Mouse (Mus musculus): ENCODE measurements around the gene B3galt1. TPM values are rescaled to one million over a fixed set of nuclear protein-coding genes. Genes with fewer than 3 reads are reported as not detected.

The B3galt1 gene
- total and polyA plus RNA-seq, 3 experiments, result not detected

DNA sequence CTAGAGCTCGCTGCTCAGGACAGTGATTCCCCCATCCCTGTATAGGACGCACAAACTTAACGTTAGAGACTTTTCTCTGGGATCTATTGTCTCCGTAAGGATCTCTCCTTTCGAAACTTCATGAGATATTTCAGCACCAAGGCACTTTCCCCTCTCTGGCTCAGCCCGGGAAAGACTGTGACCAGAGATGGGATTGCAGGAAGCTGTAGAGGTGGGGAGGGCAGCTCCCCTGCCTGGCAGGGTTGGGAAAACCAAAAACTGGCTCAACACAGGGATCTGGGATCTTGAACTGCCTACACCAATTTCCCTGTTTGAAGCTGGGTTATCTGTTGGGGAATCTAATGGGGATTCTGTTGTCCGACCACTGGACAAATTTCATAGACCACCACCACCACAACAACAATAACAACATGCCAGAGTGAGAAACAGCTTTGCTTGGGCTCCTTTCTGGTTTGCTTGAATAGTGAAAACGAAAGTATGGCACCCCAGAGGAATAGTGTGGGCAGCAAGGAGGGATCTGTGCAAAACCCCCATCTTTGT is 1.5 kb downstream of the B3galt1 start:
- Histone ChIP-seq H3K9ac (ENCODE audit: control insufficient read depth, low read depth, low read length, poor library complexity, severe bottlenecking) (no peak overlapping the region), H3K27me3 (ENCODE audit: control insufficient read depth in 1 of 2, insufficient read depth in 2 of 2, low read length in 2 of 2) (no peaks in the 10 kb centered on the region), H3K9me3 (replicated peaks; ENCODE audit: insufficient read depth, low read length) (no peaks in the 10 kb centered on the region), H3K36me3 (ENCODE audit: control insufficient read depth in 1 of 2, insufficient read depth in 2 of 2, low read length in 2 of 2) (no peaks in the 10 kb centered on the region), H3K4me3 (ENCODE audit: control insufficient read depth in 1 of 2, insufficient read depth in 1 of 2, low read depth in 2 of 2, low read length in 2 of 2) (no peak overlapping the region), H3K4me1 (ENCODE audit: control insufficient read depth in 1 of 2, insufficient read depth in 2 of 2, low read length in 2 of 2) (no peaks in the 10 kb centered on the region), H3K79me2 (ENCODE audit: control insufficient read depth, insufficient read depth, low read length, poor library complexity) (no peaks in the 10 kb centered on the region), H3K27ac (ENCODE audit: control insufficient read depth, low read depth, low read length) (no peak overlapping the region)
- DNase-seq (ENCODE audit: low read depth, low spot score), result no peak
- TF ChIP-seq MXI1 (IDR thresholded peaks at IDR 0.05; ENCODE audit: low read depth, low read length) (no peak), ZKSCAN1 (IDR thresholded peaks at IDR 0.05; ENCODE audit: low read depth, low read length) (no peak), MYC (IDR thresholded peaks at IDR 0.05; ENCODE audit: low read depth, low read length) (no peak), TAL1 (IDR thresholded peaks at IDR 0.05; ENCODE audit: low read length) (no peak), TBP (IDR thresholded peaks at IDR 0.05; ENCODE audit: low read depth, low read length) (no peak), SMC3 (IDR thresholded peaks at IDR 0.05; ENCODE audit: low read depth, low read length) (no peak), CHD1 (IDR thresholded peaks at IDR 0.05; ENCODE audit: low read depth, low read length) (no peak)

DNA sequence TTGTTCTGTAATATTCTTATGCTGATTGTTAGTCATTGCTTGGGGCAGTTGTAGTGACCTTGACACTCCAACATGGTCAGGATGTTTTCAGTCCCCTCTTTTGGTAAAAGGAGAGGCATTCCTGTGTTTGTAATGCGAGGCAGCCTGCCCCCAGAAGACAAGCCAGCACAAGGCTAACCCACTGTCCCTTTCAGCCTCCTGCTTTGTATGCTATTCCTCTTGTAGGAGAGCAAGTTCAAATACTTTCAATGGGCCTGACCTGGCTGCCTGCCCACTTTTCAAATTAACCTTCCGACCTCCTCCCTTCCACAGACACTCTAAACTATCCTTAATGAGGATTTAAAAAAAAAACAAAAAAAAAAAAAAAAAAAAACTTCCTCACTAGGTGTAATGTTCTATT is 11.0 kb downstream of the B3galt1 start:
- Histone ChIP-seq H3K79me2 (ENCODE audit: control insufficient read depth, insufficient read depth, low read length, poor library complexity) (no peaks in the 10 kb centered on the region), H3K27ac (ENCODE audit: control insufficient read depth, low read depth, low read length) (no peak overlapping the region), H3K9ac (ENCODE audit: control insufficient read depth, low read depth, low read length, poor library complexity, severe bottlenecking) (no peak overlapping the region), H3K9me3 (replicated peaks; ENCODE audit: insufficient read depth, low read length) (no peaks in the 10 kb centered on the region), H3K27me3 (ENCODE audit: control insufficient read depth in 1 of 2, insufficient read depth in 2 of 2, low read length in 2 of 2) (no peaks in the 10 kb centered on the region), H3K4me3 (ENCODE audit: control insufficient read depth in 1 of 2, insufficient read depth in 1 of 2, low read depth in 2 of 2, low read length in 2 of 2) (no peak overlapping the region), H3K36me3 (ENCODE audit: control insufficient read depth in 1 of 2, insufficient read depth in 2 of 2, low read length in 2 of 2) (no peaks in the 10 kb centered on the region), H3K4me1 (ENCODE audit: control insufficient read depth in 1 of 2, insufficient read depth in 2 of 2, low read length in 2 of 2) (no peaks in the 10 kb centered on the region)
- no peak for DNase-seq (ENCODE audit: low read depth, low spot score)
- TF ChIP-seq POLR2AphosphoS2 (IDR thresholded peaks at IDR 0.05; ENCODE audit: low read length) (no peak), KAT2A (conservative IDR thresholded peaks at IDR 0.05; ENCODE audit: low read depth, low read length) (no peak), GATA1 (IDR thresholded peaks at IDR 0.05; ENCODE audit: low read depth, low read length) (no peak), HCFC1 (IDR thresholded peaks at IDR 0.05; ENCODE audit: low read depth, low read length) (no peak), POLR2A (IDR thresholded peaks at IDR 0.05; ENCODE audit: control insufficient read depth in 1 of 2, insufficient read depth in 1 of 2, low read depth in 1 of 2, low read length in 2 of 2, poor library complexity in 1 of 2) (no peak), SMC3 (IDR thresholded peaks at IDR 0.05; ENCODE audit: low read depth, low read length) (no peak), TAL1 (IDR thresholded peaks at IDR 0.05; ENCODE audit: low read length) (no peak), ELF1 (IDR thresholded peaks at IDR 0.05; ENCODE audit: low read depth, low read length) (no peak), BHLHE40 (IDR thresholded peaks at IDR 0.05; ENCODE audit: borderline replicate concordance, low read depth, low read length) (no peak), CHD1 (IDR thresholded peaks at IDR 0.05; ENCODE audit: low read depth, low read length) (no peak)

GRCm38 (mm10) chr2:67583091-67583490 is 17.4 kb downstream of the B3galt1 start:
- Histone ChIP-seq H3K36me3 (ENCODE audit: control insufficient read depth in 1 of 2, insufficient read depth in 2 of 2, low read length in 2 of 2) (no peaks in the 10 kb centered on the region), H3K9ac (ENCODE audit: control insufficient read depth, low read depth, low read length, poor library complexity, severe bottlenecking) (no peak overlapping the region), H3K4me3 (ENCODE audit: control insufficient read depth in 1 of 2, insufficient read depth in 1 of 2, low read depth in 2 of 2, low read length in 2 of 2) (no peak overlapping the region), H3K27ac (ENCODE audit: control insufficient read depth, low read depth, low read length) (no peak overlapping the region), H3K9me3 (replicated peaks; ENCODE audit: insufficient read depth, low read length) (no peaks in the 10 kb centered on the region), H3K27me3 (ENCODE audit: control insufficient read depth in 1 of 2, insufficient read depth in 2 of 2, low read length in 2 of 2) (no peaks in the 10 kb centered on the region), H3K4me1 (ENCODE audit: control insufficient read depth in 1 of 2, insufficient read depth in 2 of 2, low read length in 2 of 2) (no peaks in the 10 kb centered on the region), H3K79me2 (ENCODE audit: control insufficient read depth, insufficient read depth, low read length, poor library complexity) (no peaks in the 10 kb centered on the region)
- no peak for TF ChIP-seq MYC (IDR thresholded peaks at IDR 0.05; ENCODE audit: low read depth, low read length)
- TF ChIP-seq MAZ (IDR thresholded peaks at IDR 0.05; ENCODE audit: low read depth, low read length), result no peak
- TF ChIP-seq ZMIZ1 (IDR thresholded peaks at IDR 0.05; ENCODE audit: low read depth, low read length), result no peak
- TF ChIP-seq MEF2A (IDR thresholded peaks at IDR 0.05; ENCODE audit: extremely low read depth, insufficient replicate concordance, low read depth, low read length, poor library complexity, severe bottlenecking), result no peak
- no peak for TF ChIP-seq GATA1 (IDR thresholded peaks at IDR 0.05; ENCODE audit: low read depth, low read length)
- no peak for TF ChIP-seq SIN3A (IDR thresholded peaks at IDR 0.05; ENCODE audit: low read length)
- TF ChIP-seq USF2 (IDR thresholded peaks at IDR 0.05; ENCODE audit: borderline replicate concordance in 1 of 2, insufficient read depth in 1 of 2, low read depth in 1 of 2, low read length in 2 of 2), result no peak
- no peak for TF ChIP-seq NELFE (IDR thresholded peaks at IDR 0.05; ENCODE audit: low read depth, low read length)
- TF ChIP-seq USF1 (IDR thresholded peaks at IDR 0.05; ENCODE audit: low read depth, low read length), result no peak
- TF ChIP-seq SMC3 (IDR thresholded peaks at IDR 0.05; ENCODE audit: low read depth, low read length), result no peak
- no peak for TF ChIP-seq TCF12 (IDR thresholded peaks at IDR 0.05; ENCODE audit: low read depth, low read length)
- no peak for TF ChIP-seq GABPA (IDR thresholded peaks at IDR 0.05; ENCODE audit: low read depth, low read length)
- TF ChIP-seq EP300 (IDR thresholded peaks at IDR 0.05; ENCODE audit: low read depth in 1 of 2, low read length in 2 of 2), result no peak
- no peak for TF ChIP-seq TAL1 (IDR thresholded peaks at IDR 0.05; ENCODE audit: low read length)
- TF ChIP-seq NRF1 (IDR thresholded peaks at IDR 0.05; ENCODE audit: insufficient read depth, low read depth, low read length, poor library complexity, severe bottlenecking), result no peak
- DNase-seq (ENCODE audit: low read depth, low spot score), result no peak

Measured in MEL (cell line).